Mouse (Mus musculus) embryonic fibroblast, embryonic 13.5 days (primary cell): ENCODE data around the gene Pcgf3.

Experiments used
- CTCF ChIP-seq: IDR thresholded peaks from 2 replicates; pipeline ENCODE4 v1.5.1; 2011; ENCODE audit warnings: mild to moderate bottlenecking, control low read depth, low read length, moderate library complexity, borderline replicate concordance; ENCODE audit not compliant: insufficient read depth
- POLR2A ChIP-seq: IDR thresholded peaks from 2 replicates; pipeline ENCODE4 v1.6.1; 2011; ENCODE audit warnings: low read depth, mild to moderate bottlenecking, control low read depth, low read length, moderate library complexity

DNA sequence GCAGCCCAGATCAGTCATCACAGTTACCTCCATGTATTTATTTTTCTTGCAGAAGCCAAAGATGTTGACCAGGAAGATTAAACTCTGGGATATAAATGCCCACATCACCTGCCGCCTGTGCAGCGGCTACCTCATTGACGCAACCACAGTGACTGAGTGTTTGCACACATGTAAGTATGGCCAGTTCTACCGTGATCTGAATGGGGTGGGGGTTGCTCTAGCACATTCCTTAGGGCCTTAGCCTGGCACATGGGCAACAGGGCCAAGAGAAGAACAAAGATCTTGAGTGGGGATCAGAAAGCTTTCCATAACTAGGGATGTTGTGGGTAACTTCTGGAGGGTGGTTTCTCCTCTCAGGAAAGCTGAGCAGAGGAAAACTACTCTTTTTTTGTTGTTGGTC is 12.7 kb downstream of the Pcgf3 start:
- TF ChIP-seq CTCF (no peak), POLR2A (no peak)
